Comparison of ENCODE assay signal across 14 mouse cellular contexts in the genomic region with DNA sequence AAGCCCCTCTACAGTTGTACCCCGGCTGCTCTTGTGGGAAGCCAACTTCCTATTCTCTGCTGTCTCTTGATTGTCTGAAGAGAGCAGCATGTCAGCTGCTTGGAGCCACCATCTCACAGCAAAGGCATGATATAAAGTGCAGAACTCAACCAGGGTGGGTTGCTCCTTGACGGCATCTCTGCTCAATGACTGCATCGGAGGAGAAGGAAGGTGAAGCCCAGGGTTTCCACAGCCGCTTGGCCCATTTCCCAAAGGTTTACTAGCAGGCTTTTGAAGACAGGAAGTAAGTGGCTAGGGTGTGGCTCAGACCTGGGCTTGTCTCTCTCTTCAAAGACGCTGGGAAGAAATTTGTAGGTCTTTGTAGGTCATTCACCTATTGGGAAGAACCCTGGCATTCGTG. TPM values are rescaled to one million over a fixed set of nuclear protein-coding genes. Genes with fewer than 3 reads are reported as not detected.
DNase-seq lines count a peak whose midpoint lies in the region; ATAC-seq and TF ChIP-seq lines count a peak whose summit lies in the region.
"Had no signal": no experiment of that assay in that cellular context is flagged by ENCODE, and none has a peak within 500 bp of the region (broad histone marks: within the 10 kb centered on the region; RNA-seq: fewer than 3 reads in every experiment).

No protein-coding gene starts in this region.

- peaks cover 52% of the 10 kb centered on the region for H3K4me1 ChIP-seq in liver, embryonic 12.5 days
- H3K4me1 ChIP-seq in thymus, adult 2 months (replicated peaks; ENCODE audit: control insufficient read depth, insufficient read depth, low read length): peaks cover 22% of the 10 kb centered on the region
- H3K4me1 ChIP-seq in limb, embryonic 10.5 days: peaks cover 17% of the 10 kb centered on the region

- 27% methylated on average over 6 of the region's 6 CpGs for WGBS in liver, embryonic 12.5 days (ENCODE audit: insufficient replicate concordance)
- 2% methylated on average over 6 of the region's 6 CpGs for WGBS in thymus, adult 2 months
- 82% methylated on average over 6 of the region's 6 CpGs for WGBS in limb, embryonic 10.5 days

- H3K36me3 ChIP-seq in liver, embryonic 12.5 days: no peaks in the 10 kb centered on the region
- no peaks in the 10 kb centered on the region for H3K36me3 ChIP-seq in thymus, adult 2 months (ENCODE audit: control insufficient read depth, insufficient read depth, low read length)
- no peaks in the 10 kb centered on the region for H3K36me3 ChIP-seq in limb, embryonic 10.5 days
- H3K36me3 ChIP-seq: hindbrain, embryonic 15.5 days; lung, embryonic 15.5 days had no signal

- H3K4me3 ChIP-seq in liver, embryonic 12.5 days: no peak overlapping the region
- no peak overlapping the region for H3K4me3 ChIP-seq in thymus, adult 2 months (ENCODE audit: control insufficient read depth, insufficient read depth, low read length)
- H3K4me3 ChIP-seq in limb, embryonic 10.5 days: no peak overlapping the region
- H3K4me3 ChIP-seq: hindbrain, embryonic 15.5 days; layer of hippocampus, adult 2 months; lung, embryonic 15.5 days had no signal

- ATAC-seq in liver, embryonic 12.5 days: no peak
- ATAC-seq in granulocyte monocyte progenitor cell, adult 5-6 weeks (replicated peaks; ENCODE audit: poor library complexity, severe bottlenecking): peak; percentile 52
- ATAC-seq: forebrain, embryonic 16.5 days had no signal

- H3K9me3 ChIP-seq in liver, embryonic 12.5 days (replicated peaks): no peaks in the 10 kb centered on the region
- H3K9me3 ChIP-seq in limb, embryonic 10.5 days (replicated peaks): peaks cover 2% of the 10 kb centered on the region; the same call in 1 of the 2 replicates
- H3K9me3 ChIP-seq: hindbrain, embryonic 15.5 days; lung, embryonic 15.5 days had no signal

- DNase-seq in liver (no peak), ES-CJ7 (ENCODE audit: low read depth, low spot score) (peak; percentile 60)
- DNase-seq in thymus, adult 2 months: peak; percentile 49
- no peak for DNase-seq in embryo, embryonic 9.5 days (ENCODE audit: extremely low spot score)
- no peak for DNase-seq in yolk sac, embryonic 10.5 days (ENCODE audit: low spot score)
- DNase-seq in limb, embryonic 10.5 days (ENCODE audit: low spot score): no peak
- DNase-seq: adrenal gland, postnatal 36 days; cerebellum, adult 11-12 months had no signal

- no peak overlapping the region for H3K27ac ChIP-seq in liver, embryonic 12.5 days
- peak overlapping the region; percentile 14; the same call in 1 of the 2 replicates for H3K27ac ChIP-seq in thymus, adult 2 months (ENCODE audit: control insufficient read depth, insufficient read depth, low read length)
- no peak overlapping the region for H3K27ac ChIP-seq in limb, embryonic 10.5 days
- H3K27ac ChIP-seq: hindbrain, embryonic 15.5 days; layer of hippocampus, adult 2 months; lung, embryonic 15.5 days had no signal

- TF ChIP-seq CTCF in thymus, adult 2 months (IDR thresholded peaks at IDR 0.05; ENCODE audit: borderline replicate concordance, control insufficient read depth, extremely low read depth, insufficient read depth, low read length, poor library complexity): 0 out of 2 replicates have a peak, but pooled peaks have one; percentile 15

- H3K9ac ChIP-seq in liver, embryonic 12.5 days: no peak overlapping the region
- H3K9ac ChIP-seq: hindbrain, embryonic 15.5 days; lung, embryonic 15.5 days had no signal

- H3K27me3 ChIP-seq in liver, embryonic 12.5 days (replicated peaks): no peaks in the 10 kb centered on the region
- no peaks in the 10 kb centered on the region for H3K27me3 ChIP-seq in thymus, adult 2 months (ENCODE audit: control insufficient read depth, insufficient read depth, low read length)
- peaks cover 13% of the 10 kb centered on the region; the same call in 1 of the 2 replicates for H3K27me3 ChIP-seq in limb, embryonic 10.5 days (ENCODE audit: low read depth, poor library complexity, severe bottlenecking)
- H3K27me3 ChIP-seq: hindbrain, embryonic 15.5 days; lung, embryonic 15.5 days had no signal

- H3K4me2 ChIP-seq in liver, embryonic 12.5 days: peak overlapping the region; percentile 4; the same call in 1 of the 2 replicates
- H3K4me2 ChIP-seq: hindbrain, embryonic 15.5 days; lung, embryonic 15.5 days had no signal

- TF ChIP-seq POLR2A in thymus, adult 2 months (IDR thresholded peaks at IDR 0.05; ENCODE audit: control insufficient read depth, extremely low read depth, insufficient read depth, low read length, poor library complexity): no peak

RNA-seq across cellular contexts. Expression of a gene that starts 36.6 kb away (rescaled TPM):
- 2.7 and 3.1 TPM in 2 replicates for polyA plus RNA-seq in liver, embryonic 12.5 days (2016; fragmentation: Nextera tagmentation; extraction: Ambion mirVana)
- not detected in 2 replicates for total RNA-seq in granulocyte monocyte progenitor cell, adult 5-6 weeks (2014; fragmentation: Nextera tagmentation)
- total RNA-seq in granulocyte monocyte progenitor cell, adult 5-6 weeks (2017): 14.9 and 28.1 TPM in 2 replicates
- polyA plus RNA-seq in thymus, adult 2 months (2012; rRNA removed): 1.5 and 1.8 TPM in 2 replicates
- polyA plus RNA-seq in limb, embryonic 10.5 days (2016; fragmentation: Nextera tagmentation; extraction: Ambion mirVana): 4.6 and 5.7 TPM in 2 replicates

Comparison
In these comparisons a context has a peak if more than half of its experiments do, and no peak if none do; other contexts are left out.
1. DNase-seq: peak in ES-CJ7 (single experiment) and thymus, adult 2 months (single experiment); none in liver (single experiment), embryo, embryonic 9.5 days (single experiment), yolk sac, embryonic 10.5 days (single experiment) and limb, embryonic 10.5 days (single experiment).